Mouse (Mus musculus): ENCODE data around the gene Lck. TPM values are rescaled to one million over a fixed set of nuclear protein-coding genes. Genes with fewer than 3 reads are reported as not detected.
A peak's percentile ranks its signal among the peaks of the same experiment; 100 is the strongest.
"Not testable (repeated sequence)": the region's sequence is repeated elsewhere in the genome, so short reads cannot be mapped to it uniquely, and the experiment has no call there.

The Lck gene
- polyA plus RNA-seq, 1 experiment from 2014 or later = 5.5 TPM

GRCm38 (mm10) chr4:129540012-129540411 lies 33.4 kb downstream of the Lck start:
- H3K4me3 ChIP-seq (ENCODE audit: low read depth, low read length) = no peak overlapping the region
- 92% methylated on average over 6 of the region's 6 CpGs for WGBS

GRCm38 (mm10) chr4:129528901-129529300 lies 44.5 kb downstream of the Lck start:
- not testable (repeated sequence) for H3K4me1 ChIP-seq (replicated peaks; ENCODE audit: control insufficient read depth, insufficient read depth, low read length); H3K27me3 ChIP-seq (replicated peaks; ENCODE audit: control insufficient read depth, insufficient read depth, low read length); H3K9me3 ChIP-seq (ENCODE audit: control insufficient read depth, low read length); H3K27ac ChIP-seq (ENCODE audit: low read depth, low read length); H3K4me3 ChIP-seq (ENCODE audit: low read depth, low read length); DNase-seq (ENCODE audit: low spot score); ATAC-seq (replicated peaks; ENCODE audit: low FRiP score); H3K4me2 ChIP-seq; H3K9ac ChIP-seq (ENCODE audit: low read depth, low read length)
- 91% methylated on average over 5 of the region's 6 CpGs for WGBS
- peaks cover 33% of the 10 kb centered on the region for H3K36me3 ChIP-seq (ENCODE audit: control insufficient read depth, insufficient read depth, low read length)

More at GRCm38 (mm10) chr4:129540012-129540411, 33.4 kb downstream of the Lck start:
- no peaks in the 10 kb centered on the region for H3K27me3 ChIP-seq (replicated peaks; ENCODE audit: control insufficient read depth, insufficient read depth, low read length)
- DNase-seq (ENCODE audit: low spot score) (no peak), ATAC-seq (replicated peaks; ENCODE audit: low FRiP score) (no peak)
- H3K4me2 ChIP-seq = no peak overlapping the region
- H3K27ac ChIP-seq (ENCODE audit: low read depth, low read length) = no peak overlapping the region
- no peaks in the 10 kb centered on the region for H3K9me3 ChIP-seq (ENCODE audit: control insufficient read depth, low read length)
- H3K9ac ChIP-seq (ENCODE audit: low read depth, low read length) = no peak overlapping the region
- peaks cover 9% of the 10 kb centered on the region; the same call in 1 of the 2 replicates for H3K36me3 ChIP-seq (ENCODE audit: control insufficient read depth, insufficient read depth, low read length)
- H3K4me1 ChIP-seq (replicated peaks; ENCODE audit: control insufficient read depth, insufficient read depth, low read length) = peaks cover 13% of the 10 kb centered on the region

- WGBS = 88% methylated on average over 3 of the region's 3 CpGs
- H3K27ac ChIP-seq (ENCODE audit: low read depth, low read length) = no peak overlapping the region
- no peak for DNase-seq (ENCODE audit: low spot score)
- no peak overlapping the region for H3K4me2 ChIP-seq
- no peaks in the 10 kb centered on the region for H3K4me1 ChIP-seq (replicated peaks; ENCODE audit: control insufficient read depth, insufficient read depth, low read length)
- no peaks in the 10 kb centered on the region for H3K27me3 ChIP-seq (replicated peaks; ENCODE audit: control insufficient read depth, insufficient read depth, low read length)
- no peaks in the 10 kb centered on the region for H3K9me3 ChIP-seq (ENCODE audit: control insufficient read depth, low read length)
- ATAC-seq (replicated peaks; ENCODE audit: low FRiP score) = no peak
- no peak overlapping the region for H3K4me3 ChIP-seq (ENCODE audit: low read depth, low read length)
- H3K9ac ChIP-seq (ENCODE audit: low read depth, low read length) = no peak overlapping the region
- H3K36me3 ChIP-seq (ENCODE audit: control insufficient read depth, insufficient read depth, low read length) = peaks cover 50% of the 10 kb centered on the region
Measured at GRCm38 (mm10) chr4:129525889-129526288, 47.6 kb downstream of the Lck start.

- H3K27ac ChIP-seq (ENCODE audit: low read depth, low read length) = no peak overlapping the region
- H3K4me3 ChIP-seq (ENCODE audit: low read depth, low read length) = no peak overlapping the region
- H3K4me1 ChIP-seq (replicated peaks; ENCODE audit: control insufficient read depth, insufficient read depth, low read length) = no peaks in the 10 kb centered on the region
- H3K9me3 ChIP-seq (ENCODE audit: control insufficient read depth, low read length) = no peaks in the 10 kb centered on the region
- no peak overlapping the region for H3K4me2 ChIP-seq
- no peak for DNase-seq (ENCODE audit: low spot score)
- ATAC-seq (replicated peaks; ENCODE audit: low FRiP score) = no peak
- WGBS = 89% methylated on average over 5 of the region's 5 CpGs
- no peaks in the 10 kb centered on the region for H3K27me3 ChIP-seq (replicated peaks; ENCODE audit: control insufficient read depth, insufficient read depth, low read length)
- no peak overlapping the region for H3K9ac ChIP-seq (ENCODE audit: low read depth, low read length)
- H3K36me3 ChIP-seq (ENCODE audit: control insufficient read depth, insufficient read depth, low read length) = peaks cover 50% of the 10 kb centered on the region
Measured at GRCm38 (mm10) chr4:129525338-129525737, 48.1 kb downstream of the Lck start.

- Histone ChIP-seq H3K36me3 (ENCODE audit: control insufficient read depth, insufficient read depth, low read length) (peaks cover 47% of the 10 kb centered on the region), H3K4me2 (no peak overlapping the region), H3K27ac (ENCODE audit: low read depth, low read length) (no peak overlapping the region), H3K27me3 (replicated peaks; ENCODE audit: control insufficient read depth, insufficient read depth, low read length) (no peaks in the 10 kb centered on the region), H3K9ac (ENCODE audit: low read depth, low read length) (no peak overlapping the region), H3K9me3 (ENCODE audit: control insufficient read depth, low read length) (no peaks in the 10 kb centered on the region), H3K4me3 (ENCODE audit: low read depth, low read length) (no peak overlapping the region), H3K4me1 (replicated peaks; ENCODE audit: control insufficient read depth, insufficient read depth, low read length) (no peaks in the 10 kb centered on the region)
- WGBS = 90% methylated on average over 7 of the region's 8 CpGs
- ATAC-seq (replicated peaks; ENCODE audit: low FRiP score) (no peak), DNase-seq (ENCODE audit: low spot score) (no peak)
Measured at GRCm38 (mm10) chr4:129518519-129518918, 54.9 kb downstream of the Lck start.

GRCm38 (mm10) chr4:129516925-129517324 lies 56.5 kb downstream of the Lck start:
- H3K27me3 ChIP-seq (replicated peaks; ENCODE audit: control insufficient read depth, insufficient read depth, low read length) = peaks cover 3% of the 10 kb centered on the region; the same call in 1 of the 2 replicates
- H3K36me3 ChIP-seq (ENCODE audit: control insufficient read depth, insufficient read depth, low read length) = peaks cover 33% of the 10 kb centered on the region
- H3K4me2 ChIP-seq = no peak overlapping the region
- no peak for DNase-seq (ENCODE audit: low spot score)
- H3K4me3 ChIP-seq (ENCODE audit: low read depth, low read length) = no peak overlapping the region
- 62% methylated on average over 2 of the region's 2 CpGs for WGBS
- H3K9ac ChIP-seq (ENCODE audit: low read depth, low read length) = no peak overlapping the region
- H3K27ac ChIP-seq (ENCODE audit: low read depth, low read length) = no peak overlapping the region
- no peaks in the 10 kb centered on the region for H3K9me3 ChIP-seq (ENCODE audit: control insufficient read depth, low read length)
- ATAC-seq (replicated peaks; ENCODE audit: low FRiP score) = no peak
- peaks cover 9% of the 10 kb centered on the region for H3K4me1 ChIP-seq (replicated peaks; ENCODE audit: control insufficient read depth, insufficient read depth, low read length)

- Histone ChIP-seq H3K4me1 (replicated peaks; ENCODE audit: control insufficient read depth, insufficient read depth, low read length) (peaks cover 9% of the 10 kb centered on the region), H3K27ac (ENCODE audit: low read depth, low read length) (peak overlapping the region; percentile 82), H3K27me3 (replicated peaks; ENCODE audit: control insufficient read depth, insufficient read depth, low read length) (peaks cover 3% of the 10 kb centered on the region; the same call in 1 of the 2 replicates), H3K4me3 (ENCODE audit: low read depth, low read length) (peak overlapping the region; percentile 93), H3K36me3 (ENCODE audit: control insufficient read depth, insufficient read depth, low read length) (peaks cover 15% of the 10 kb centered on the region; the same call in 1 of the 2 replicates), H3K9me3 (ENCODE audit: control insufficient read depth, low read length) (no peaks in the 10 kb centered on the region), H3K9ac (ENCODE audit: low read depth, low read length) (peak overlapping the region; percentile 97), H3K4me2 (peak overlapping the region; percentile 77)
- ATAC-seq (replicated peaks; ENCODE audit: low FRiP score) (peak; percentile 70), DNase-seq (ENCODE audit: low spot score) (peak; percentile 80)
- WGBS = 2% methylated on average over 33 of the region's 35 CpGs
Measured at GRCm38 (mm10) chr4:129514300-129514898, 59.0 kb downstream of the Lck start.

- no peak for DNase-seq (ENCODE audit: low spot score)
Measured at GRCm38 (mm10) chr4:129513891-129514290, 59.5 kb downstream of the Lck start.

More at GRCm38 (mm10) chr4:129513891-129514290, 59.5 kb downstream of the Lck start:
- under 1% methylated on average over 42 of the region's 57 CpGs for whole genome bisulfite sequencing
- peak overlapping the region; percentile 77 for H3K4me2 ChIP-seq
- H3K9me3 ChIP-seq (ENCODE audit: control insufficient read depth, low read length) = no peaks in the 10 kb centered on the region
- H3K4me3 ChIP-seq (ENCODE audit: low read depth, low read length) = peak overlapping the region; percentile 93
- H3K4me1 ChIP-seq (replicated peaks; ENCODE audit: control insufficient read depth, insufficient read depth, low read length) = peaks cover 9% of the 10 kb centered on the region
- peak overlapping the region; percentile 97 for H3K9ac ChIP-seq (ENCODE audit: low read depth, low read length)
- H3K27me3 ChIP-seq (replicated peaks; ENCODE audit: control insufficient read depth, insufficient read depth, low read length) = peaks cover 3% of the 10 kb centered on the region; the same call in 1 of the 2 replicates
- H3K36me3 ChIP-seq (ENCODE audit: control insufficient read depth, insufficient read depth, low read length) = peaks cover 12% of the 10 kb centered on the region; the same call in 1 of the 2 replicates
- peak; percentile 40 for ATAC-seq (replicated peaks; ENCODE audit: low FRiP score)
- peak overlapping the region; percentile 82 for H3K27ac ChIP-seq (ENCODE audit: low read depth, low read length)

All from liver, embryonic 11.5 days (tissue).